Comparison of ENCODE assay signal across 14 mouse cellular contexts in genomic region chr11:60162547-60162946, GRCm38 (mm10).
"Had no signal": no experiment of that assay in that cellular context is flagged by ENCODE, and none has a peak within 500 bp of the region (broad histone marks: within the 10 kb centered on the region; RNA-seq: fewer than 3 reads in every experiment).

No protein-coding gene starts in this region.

- DNase-seq: kidney, adult 9 months; kidney, postnatal 36 days; left cerebral cortex, postnatal 4 days; lung, adult 2 months; lung, postnatal 36 days; retina, postnatal 1 day; right cerebral cortex, postnatal 4 days; spleen, adult 18-20 months; thymus, adult 18-20 months had no signal

- H3K9me3 ChIP-seq: limb, embryonic 13.5 days; neural tube, embryonic 13.5 days had no signal

- H3K9ac ChIP-seq: limb, embryonic 13.5 days; liver, embryonic 14.5 days had no signal

- H3K27me3 ChIP-seq: limb, embryonic 13.5 days; neural tube, embryonic 13.5 days had no signal

- H3K27ac ChIP-seq: kidney, postnatal 0 days; limb, embryonic 13.5 days; liver, embryonic 14.5 days had no signal

- ATAC-seq: lung, postnatal 0 days had no signal

- H3K4me2 ChIP-seq: limb, embryonic 13.5 days; neural tube, embryonic 13.5 days had no signal

- H3K4me3 ChIP-seq: limb, embryonic 13.5 days; neural tube, embryonic 13.5 days had no signal
